Comparison of ENCODE assay signal across 22 mouse cellular contexts in the genomic region with DNA sequence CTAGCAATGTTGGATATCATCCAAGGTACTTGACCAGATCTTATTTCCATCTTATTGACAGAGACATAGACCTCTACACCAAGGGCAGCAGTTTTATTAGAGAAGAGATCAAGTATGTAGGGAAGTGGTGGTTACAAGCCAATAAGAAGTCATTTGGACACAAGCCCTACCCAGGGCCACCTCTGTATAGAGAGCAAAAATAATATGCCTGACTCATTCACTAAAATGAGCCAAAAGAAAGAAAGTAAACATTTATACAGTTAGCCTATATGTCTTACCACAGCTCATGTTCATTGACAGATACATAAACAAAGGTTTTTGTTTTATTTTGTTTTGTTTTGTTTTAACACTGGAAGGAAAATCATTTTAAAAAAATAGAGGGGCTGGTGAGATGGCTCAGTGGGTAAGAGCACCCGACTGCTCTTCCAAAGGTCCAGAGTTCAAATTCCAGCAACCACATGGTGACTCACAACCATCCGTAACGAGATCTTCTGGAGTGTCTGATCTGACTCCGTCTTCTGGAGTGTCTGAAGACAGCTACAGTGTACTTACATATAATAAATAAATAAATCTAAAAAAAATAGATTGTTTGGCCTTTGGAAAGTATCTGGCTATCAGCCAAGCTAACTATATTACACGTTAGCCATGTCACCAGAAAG.
"Had no signal": no experiment of that assay in that cellular context is flagged by ENCODE, and none has a peak within 500 bp of the region (broad histone marks: within the 10 kb centered on the region; RNA-seq: fewer than 3 reads in every experiment).

No protein-coding gene starts in this region.

- H3K27ac ChIP-seq: heart, adult 2 months; heart, embryonic 13.5 days; heart, embryonic 15.5 days; hindbrain, embryonic 13.5 days; hindbrain, embryonic 15.5 days; hindbrain, postnatal 0 days; kidney, postnatal 0 days; limb, embryonic 13.5 days; limb, embryonic 15.5 days; liver, embryonic 12.5 days had no signal

- ATAC-seq: hindbrain, postnatal 0 days; intestine, embryonic 16.5 days; liver, embryonic 12.5 days had no signal

- H3K4me1 ChIP-seq: heart, embryonic 13.5 days; heart, embryonic 15.5 days; hindbrain, embryonic 13.5 days; hindbrain, embryonic 15.5 days; limb, embryonic 13.5 days; limb, embryonic 15.5 days; liver, embryonic 12.5 days had no signal

- H3K4me3 ChIP-seq: heart, adult 2 months; heart, embryonic 13.5 days; heart, embryonic 15.5 days; hindbrain, embryonic 13.5 days; hindbrain, embryonic 15.5 days; limb, embryonic 13.5 days; limb, embryonic 15.5 days; liver, embryonic 12.5 days had no signal

- H3K9me3 ChIP-seq: heart, embryonic 13.5 days; heart, embryonic 15.5 days; hindbrain, embryonic 13.5 days; hindbrain, embryonic 15.5 days; limb, embryonic 13.5 days; limb, embryonic 15.5 days; liver, embryonic 12.5 days had no signal

- H3K9ac ChIP-seq: heart, embryonic 13.5 days; heart, embryonic 15.5 days; hindbrain, embryonic 13.5 days; hindbrain, embryonic 15.5 days; limb, embryonic 13.5 days; limb, embryonic 15.5 days; liver, embryonic 12.5 days had no signal

- H3K4me2 ChIP-seq: heart, embryonic 11.5 days; heart, embryonic 13.5 days; heart, embryonic 15.5 days; hindbrain, embryonic 13.5 days; hindbrain, embryonic 15.5 days; limb, embryonic 13.5 days; limb, embryonic 15.5 days; liver, embryonic 12.5 days had no signal

- H3K36me3 ChIP-seq: heart, embryonic 13.5 days; heart, embryonic 15.5 days; hindbrain, embryonic 13.5 days; hindbrain, embryonic 15.5 days; limb, embryonic 13.5 days; limb, embryonic 15.5 days; liver, embryonic 12.5 days had no signal

- H3K27me3 ChIP-seq: limb, embryonic 15.5 days had no signal

- DNase-seq: gastrocnemius, postnatal 14 days; gastrocnemius, postnatal 36 days; heart, adult 11 months; heart, adult 2 months; heart, postnatal 14 days; heart, postnatal 36 days; kidney, adult 11 months; kidney, postnatal 14 days; layer of hippocampus, adult 9-11 months; layer of hippocampus, postnatal 36 days; left cerebral cortex, postnatal 4 days had no signal
